Mouse (Mus musculus) CD4-positive, CD25-positive, alpha-beta regulatory T cell, adult 4 months (primary cell): ENCODE data around the gene Mtfr2. TPM values are rescaled to one million over a fixed set of nuclear protein-coding genes. Genes with fewer than 3 reads are reported as not detected.

Experiments
- ATAC-seq: one replicate; pipeline ENCODE4 v1.8.0; 2017
- polyA plus RNA-seq, 2 experiments: library from polyadenylated mRNA; unstranded; fragments of 100-300 nt; shearing (Covaris generic); gene quantifications; one replicate each; pipeline ENCODE4 v1.2.1; 2017

The Mtfr2 gene
- polyA plus RNA-seq, 2 experiments from 2014 or later = 0.73 to 0.79 TPM

DNA sequence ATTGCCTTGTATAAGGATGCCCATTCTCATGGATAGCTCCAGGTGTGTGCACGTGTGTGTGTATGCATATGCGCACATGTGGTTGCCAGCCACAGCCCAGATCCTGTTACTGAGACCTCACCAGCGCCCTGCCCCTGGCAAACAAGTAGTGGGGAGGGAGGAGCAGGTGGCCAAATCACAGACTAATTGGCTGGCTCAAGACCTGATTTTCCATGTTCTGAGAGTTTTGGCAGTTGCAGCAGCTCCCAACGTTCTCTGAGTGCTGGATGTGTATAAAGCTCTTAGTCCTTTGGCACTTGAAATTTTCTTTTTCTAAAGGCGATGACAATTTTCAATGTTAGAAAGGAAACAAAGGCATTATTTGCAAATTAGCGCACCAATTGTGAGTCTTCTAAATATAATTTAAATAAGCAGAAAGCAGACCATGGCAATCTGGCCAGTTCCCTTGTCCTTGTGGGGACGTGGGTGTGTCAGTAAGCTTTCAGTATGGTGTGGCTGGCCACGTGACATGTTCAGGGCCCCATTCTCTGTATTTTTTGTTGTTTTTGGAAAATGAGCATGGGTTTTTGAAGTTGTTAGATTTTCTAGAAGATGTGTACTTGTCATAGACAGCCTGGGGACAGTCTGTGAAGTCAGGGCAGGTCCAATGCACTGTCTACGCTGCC is 31.6 kb downstream of the Mtfr2 start:
- ATAC-seq = no peak

DNA sequence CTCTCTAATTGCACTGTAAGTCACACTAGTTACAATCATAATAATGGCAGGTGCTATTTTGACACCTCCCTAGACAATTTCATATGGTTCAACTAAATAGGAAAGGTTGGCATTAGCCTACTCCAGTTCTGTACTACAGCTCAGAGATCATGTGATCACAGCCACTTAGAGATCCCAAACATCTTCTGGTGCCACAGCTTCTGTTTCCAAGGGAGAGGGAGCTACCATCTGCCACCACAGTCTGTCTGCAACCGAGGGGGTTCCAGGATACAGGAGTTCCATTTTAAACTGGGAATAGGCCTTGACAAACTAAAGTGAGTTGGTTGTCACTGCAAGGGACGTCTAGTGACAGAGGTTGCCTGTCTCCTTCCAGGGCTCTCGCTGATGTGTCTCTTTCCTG is 33.2 kb downstream of the Mtfr2 start:
- ATAC-seq = no peak

DNA sequence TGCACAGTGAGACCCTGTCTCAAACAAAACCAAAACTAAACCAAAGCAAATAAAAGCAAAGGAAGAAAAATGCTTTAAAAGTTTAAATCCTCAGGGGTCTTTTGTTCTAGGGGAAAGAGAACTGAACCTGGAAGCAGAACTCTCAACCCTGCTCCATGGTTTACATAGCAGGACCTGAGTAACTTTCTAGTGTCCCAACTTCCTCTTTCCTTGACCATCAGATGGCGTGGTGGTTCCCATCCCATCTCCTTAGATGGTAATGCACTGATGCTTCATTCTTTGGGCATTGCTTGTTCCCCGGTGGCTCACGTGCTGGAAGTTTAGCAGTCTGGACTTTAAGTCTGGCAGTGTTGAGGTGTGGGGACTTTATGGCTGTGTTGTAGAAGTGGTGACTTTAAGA is 33.8 kb downstream of the Mtfr2 start:
- no peak for ATAC-seq

DNA sequence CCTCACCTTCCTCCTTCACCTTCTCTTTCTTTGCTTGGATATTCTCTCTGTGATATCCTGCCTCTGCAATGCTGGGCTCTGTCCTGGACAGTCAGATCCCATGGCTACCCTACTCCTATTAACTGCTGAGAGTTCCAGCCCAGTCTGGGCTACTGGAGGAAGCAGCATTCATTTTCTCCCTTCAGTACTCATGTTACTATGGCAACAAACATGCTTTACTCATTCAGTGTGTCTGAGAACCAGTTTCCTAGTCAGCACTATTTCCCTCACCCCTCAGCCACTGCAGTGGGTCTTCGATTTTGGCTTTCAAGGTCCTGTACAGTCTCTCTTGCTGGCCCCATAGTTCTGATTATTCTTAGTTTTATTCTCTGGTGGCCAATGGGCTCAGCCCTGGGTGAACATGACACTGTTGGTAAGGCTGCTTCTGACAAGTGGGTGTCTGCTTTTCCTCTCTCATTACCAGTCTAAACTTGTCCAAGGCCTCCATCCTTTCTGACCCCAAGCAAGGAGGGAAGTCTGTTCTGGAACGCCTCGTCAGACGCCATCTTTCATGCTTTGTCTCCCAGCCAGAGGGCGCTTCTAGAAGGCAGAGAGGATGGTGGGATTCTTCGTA is 35.3 kb downstream of the Mtfr2 start:
- no peak for ATAC-seq

DNA sequence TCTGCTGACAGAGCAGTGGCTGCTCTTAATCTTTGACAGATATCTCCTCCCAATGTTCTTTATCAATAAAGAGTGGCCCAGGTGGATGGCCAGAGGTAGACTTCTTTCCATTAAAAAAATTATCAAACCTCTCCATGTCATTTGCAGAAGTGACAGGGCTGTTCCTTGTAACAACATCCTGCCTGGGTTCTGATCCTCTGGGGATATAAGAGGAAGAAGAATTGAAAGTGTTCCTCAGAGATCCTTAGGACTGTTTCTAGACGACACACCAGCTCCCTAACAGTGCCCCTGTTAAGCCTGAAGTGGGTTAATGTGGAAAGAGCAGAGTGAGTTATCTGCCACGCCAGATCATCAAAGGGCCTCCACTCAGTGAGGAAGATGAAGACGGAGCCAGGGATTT is 43.0 kb downstream of the Mtfr2 start:
- ATAC-seq = no peak

DNA sequence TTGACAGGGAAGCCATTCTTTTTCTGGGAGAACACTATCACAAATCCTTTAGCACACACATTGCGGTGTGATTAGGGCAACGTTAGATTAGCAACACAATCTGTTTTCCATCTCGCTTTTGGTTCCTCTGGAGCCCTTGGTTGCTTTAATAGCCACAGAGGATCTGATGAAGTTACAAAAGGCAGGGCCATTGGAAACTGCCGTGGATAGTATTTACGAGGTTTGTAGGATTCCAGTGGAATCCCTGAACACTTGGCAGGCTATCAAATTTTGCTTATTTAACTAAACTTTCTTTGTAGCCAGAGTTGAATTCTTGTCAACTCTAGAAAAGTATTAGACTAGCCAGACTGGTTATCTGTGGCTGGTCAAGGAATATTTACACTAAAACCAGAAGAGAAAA is 47.2 kb downstream of the Mtfr2 start:
- ATAC-seq = no peak

DNA sequence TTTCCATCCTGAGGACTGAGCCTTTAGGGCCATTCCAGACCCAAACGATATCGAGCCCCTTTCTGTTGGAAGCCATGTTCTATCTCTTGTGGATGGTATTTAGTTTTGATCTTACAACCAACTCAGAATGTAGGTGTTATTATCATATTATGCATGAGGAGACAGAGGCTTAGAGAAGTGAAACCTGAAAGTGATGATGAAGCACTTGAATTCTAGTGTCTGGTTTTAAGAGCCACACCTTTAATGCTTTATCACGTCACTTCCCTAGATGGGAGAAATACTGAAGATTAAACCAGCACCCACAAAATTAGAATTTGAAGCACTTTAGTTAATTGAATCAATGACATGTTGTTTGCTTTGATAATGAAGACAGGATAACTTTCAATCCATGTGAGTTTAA is 48.2 kb downstream of the Mtfr2 start:
- no peak for ATAC-seq

DNA sequence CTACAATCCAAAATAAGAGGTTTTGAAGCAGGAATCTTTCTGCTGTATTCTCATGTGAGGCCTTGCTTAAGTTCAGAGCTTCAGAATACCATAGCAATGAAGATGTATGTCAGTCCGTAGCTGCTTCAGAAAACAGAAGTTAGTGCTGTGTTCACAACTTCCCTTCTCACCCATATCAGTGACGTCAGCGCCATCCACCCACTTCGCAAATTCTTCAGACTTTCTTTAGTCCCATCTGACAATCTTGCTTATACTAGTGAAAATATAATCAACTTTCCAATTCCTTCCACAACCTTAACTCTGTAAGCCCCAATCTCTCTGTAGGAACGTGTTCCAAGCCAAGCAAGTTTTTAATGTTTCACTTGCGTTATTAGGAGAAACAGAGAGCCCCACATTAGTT is 50.7 kb downstream of the Mtfr2 start:
- ATAC-seq = peak; percentile 74

DNA sequence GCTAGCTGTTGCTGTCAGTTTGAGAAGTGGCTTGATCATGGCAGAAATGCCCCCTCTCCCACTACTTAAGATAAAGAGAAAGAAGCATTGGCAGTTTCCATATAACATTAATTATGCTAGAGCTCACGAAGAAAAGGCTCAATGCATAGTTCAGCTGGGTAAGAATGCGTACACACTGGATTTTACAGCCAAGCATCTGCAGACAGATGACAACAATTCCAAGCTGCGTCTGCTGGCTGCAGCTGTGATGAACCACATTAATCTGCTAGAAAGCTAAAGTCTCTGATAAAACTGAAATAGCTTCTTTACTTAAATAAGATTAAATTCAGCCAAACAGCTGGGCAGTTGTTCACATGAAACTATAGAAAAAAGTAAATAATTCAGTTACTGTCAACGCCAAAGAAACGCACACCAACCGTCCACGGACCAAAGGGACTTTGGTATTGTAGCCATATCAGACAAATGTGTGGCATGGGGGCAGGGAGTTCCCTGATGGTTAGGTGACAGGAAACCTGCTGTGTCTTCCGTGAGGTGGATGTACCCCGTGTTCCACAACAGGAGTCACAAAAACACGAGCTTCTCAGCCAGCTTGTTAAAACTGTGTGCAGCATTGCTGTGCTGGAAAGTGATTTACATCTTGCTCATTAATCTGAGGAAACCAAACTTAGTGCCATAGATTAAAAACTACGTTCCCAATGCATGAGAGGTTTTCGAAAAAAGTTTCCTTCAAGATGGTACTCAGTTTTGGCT is 51.2 kb downstream of the Mtfr2 start:
- ATAC-seq = no peak

DNA sequence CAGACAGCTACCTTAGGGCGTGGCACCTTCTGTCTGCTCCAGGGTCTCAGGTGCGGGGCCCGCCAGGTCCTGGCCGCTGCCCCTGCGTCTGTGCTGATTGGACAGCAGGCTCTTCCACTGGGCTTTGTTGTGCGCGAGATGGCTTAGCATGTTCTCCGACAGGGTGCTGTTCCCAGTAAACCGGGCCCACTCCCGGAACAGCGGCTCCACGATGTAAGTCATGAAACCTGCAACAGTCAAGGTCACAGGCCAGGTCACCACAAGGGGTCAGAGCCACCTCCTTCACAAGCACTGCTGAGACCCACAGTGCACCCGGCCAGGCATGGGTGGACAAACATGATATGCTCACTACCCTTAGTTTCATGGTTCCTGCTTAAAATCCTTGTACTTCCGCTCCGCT is 52.8 kb downstream of the Mtfr2 start:
- no peak for ATAC-seq

DNA sequence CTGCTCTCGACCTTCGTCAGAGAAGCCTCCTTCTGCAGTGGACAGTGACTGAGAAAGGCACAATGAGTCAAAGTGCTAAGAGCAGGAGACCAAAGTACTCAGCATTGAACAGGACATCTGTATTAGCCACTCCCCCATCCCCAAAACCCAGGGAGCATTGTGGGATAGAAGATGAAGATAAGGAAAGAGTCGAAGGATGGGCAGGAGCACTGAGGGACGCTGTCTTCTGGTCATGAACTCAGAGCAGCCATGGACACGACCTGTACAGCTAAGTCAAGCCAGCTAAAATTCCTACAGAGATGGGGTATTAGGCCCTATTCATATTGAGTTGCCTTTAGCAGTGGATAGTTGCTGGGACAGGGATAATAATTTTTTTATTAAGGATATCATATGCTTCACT is 55.4 kb downstream of the Mtfr2 start:
- ATAC-seq = no peak

DNA sequence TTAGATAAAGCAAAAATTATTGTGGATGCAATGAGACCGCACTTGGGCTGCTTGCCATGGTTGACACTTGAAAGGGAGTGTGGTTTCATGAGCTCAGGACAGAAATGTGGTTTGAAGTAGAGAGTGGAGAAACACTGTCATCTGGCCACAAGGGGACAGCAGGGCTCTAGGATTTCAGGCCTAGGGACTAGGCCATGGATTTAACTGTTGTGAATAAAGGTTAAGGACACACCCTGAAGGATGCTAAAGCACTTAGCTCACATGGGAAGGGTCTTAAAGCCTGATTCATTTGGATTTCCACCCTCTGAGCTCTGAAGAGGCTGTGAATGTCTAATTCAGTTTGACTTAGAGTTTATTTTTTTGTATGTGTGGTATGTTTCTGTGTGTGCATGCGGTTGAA is 57.9 kb downstream of the Mtfr2 start:
- ATAC-seq = no peak

DNA sequence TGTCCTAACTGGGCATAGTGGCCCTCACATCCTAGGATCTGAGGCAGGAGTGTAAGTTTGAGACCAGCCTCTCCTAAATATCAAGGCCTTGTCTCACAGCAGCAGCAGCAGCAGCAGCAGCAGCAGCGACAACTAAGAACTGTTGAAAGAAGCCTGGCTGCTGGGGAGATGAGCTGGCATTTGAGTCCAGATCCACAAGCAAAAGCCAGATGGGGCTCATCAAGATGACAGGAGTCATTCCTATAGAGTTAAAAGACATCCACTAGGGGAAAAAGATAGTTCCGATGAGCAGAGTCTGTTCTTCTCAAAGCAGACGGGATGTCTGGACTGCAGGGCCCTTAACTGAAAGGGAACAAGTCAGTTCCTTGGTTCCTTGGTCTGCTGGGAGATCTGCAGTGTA is 60.8 kb downstream of the Mtfr2 start:
- ATAC-seq = no peak

DNA sequence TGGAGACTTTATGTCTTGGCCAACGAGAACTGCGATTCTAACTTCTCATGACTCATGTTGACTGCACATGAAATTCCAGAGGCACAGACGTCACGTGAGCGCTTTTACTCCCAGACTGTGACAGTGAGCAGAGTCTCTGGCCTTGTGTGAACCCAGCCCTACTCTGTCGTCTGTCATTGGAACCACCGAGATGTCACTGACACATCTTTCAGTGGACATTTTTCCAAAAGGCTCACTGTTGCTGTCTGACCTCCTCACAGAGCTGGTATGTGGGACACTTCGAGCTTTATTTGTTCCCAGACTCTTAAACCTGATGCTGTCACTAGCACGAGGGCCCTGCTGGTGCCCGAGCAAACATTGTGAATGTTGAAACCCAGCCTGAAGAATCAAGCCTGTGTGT is 61.6 kb downstream of the Mtfr2 start:
- no peak for ATAC-seq

Other genes with a start within 250 kb of the Mtfr2 start
- gene Map7, start 199.3 kb upstream of the Mtfr2 start, polyA plus RNA-seq = 1 to 10 TPM; 5.0 to 5.9 TPM
- gene Bclaf1, start 35.3 kb upstream of the Mtfr2 start, polyA plus RNA-seq = 100 to 1,000 TPM; 190 to 207 TPM